Mouse (Mus musculus): Measurements from ENCODE around the gene Vmn1r115.
"Not testable (repeated sequence)": the region's sequence is repeated elsewhere in the genome, so short reads cannot be mapped to it uniquely, and the experiment has no call there.

The Vmn1r115 gene

GRCm38 (mm10) chr7:20844885-20845284 is at the start of gene Vmn1r115:
Gene Vmn1r115, minus strand, starts transcription at chr7:20844985.
- not testable (repeated sequence) for ATAC-seq (ENCODE audit: insufficient number of reproducible peaks, low FRiP score, low TSS enrichment)

GRCm38 (mm10) chr7:20884021-20884420 is 39.2 kb upstream of the Vmn1r115 start, which contains the start of gene Vmn1r117:
Gene Vmn1r117, minus strand, starts transcription at chr7:20884121.
- not testable (repeated sequence) for ATAC-seq (ENCODE audit: insufficient number of reproducible peaks, low FRiP score, low TSS enrichment)

GRCm38 (mm10) chr7:20871956-20872355 is 27.2 kb upstream of the Vmn1r115 start, which contains the start of gene Vmn1r116:
Gene Vmn1r116, plus strand, starts transcription at chr7:20872256.
- not testable (repeated sequence) for ATAC-seq (ENCODE audit: insufficient number of reproducible peaks, low FRiP score, low TSS enrichment)

GRCm38 (mm10) chr7:20812086-20812485 is 32.7 kb downstream of the Vmn1r115 start, which contains the start of gene Vmn1r114:
Gene Vmn1r114, minus strand, starts transcription at chr7:20812186.
- ATAC-seq (ENCODE audit: insufficient number of reproducible peaks, low FRiP score, low TSS enrichment): not testable (repeated sequence)
